Mouse (Mus musculus): ENCODE data around the gene Mvb12a.

DNA sequence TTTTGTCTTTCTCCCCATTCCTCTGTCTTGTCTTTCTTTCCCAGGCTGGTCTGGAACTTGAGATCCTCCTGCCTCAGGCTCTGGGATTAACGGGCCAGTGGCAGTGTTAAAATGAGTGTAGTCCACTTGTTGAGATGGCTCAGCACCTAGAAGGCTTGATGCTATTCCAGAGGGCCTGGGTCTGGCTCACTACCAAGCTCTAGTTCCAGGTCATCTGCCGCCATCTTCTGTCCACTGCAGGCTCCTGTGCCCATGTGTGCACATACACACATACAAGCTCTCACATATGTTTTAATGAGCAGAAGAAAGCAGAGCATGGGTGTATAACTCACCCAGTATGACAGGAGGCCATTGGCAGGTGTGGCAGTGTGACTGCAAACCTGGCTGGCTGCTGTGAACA, 29.4 kb downstream of the Mvb12a start:
- TF ChIP-seq CTCF (conservative IDR thresholded peaks at IDR 0.05; ENCODE audit: insufficient read depth, insufficient read length, low read depth, low read length) (no peak; the same call in 1 of the 2 replicates), POLR2A (IDR thresholded peaks at IDR 0.05; ENCODE audit: low read depth, low read length) (no peak)
